Mouse (Mus musculus): Measurements from ENCODE around the gene Fancm.
"Not testable (repeated sequence)": the region's sequence is repeated elsewhere in the genome, so short reads cannot be mapped to it uniquely, and the experiment has no call there.

Fancm gene

GRCm38 (mm10) chr12:65119451-65119850, 44.0 kb downstream of the Fancm start:
- DNase-seq (ENCODE audit: low spot score): no peak

GRCm38 (mm10) chr12:65136121-65136520, 60.7 kb downstream of the Fancm start:
- not testable (repeated sequence) for DNase-seq (ENCODE audit: low spot score)

GRCm38 (mm10) chr12:65172021-65172951, 96.9 kb downstream of the Fancm start, which contains the start of gene Mis18bp1:
Mis18bp1 (minus strand) TSS chr12:65172604.
- DNase-seq (ENCODE audit: low spot score): peak; percentile 90

- DNase-seq (ENCODE audit: low spot score): peak; percentile 27
Observed at GRCm38 (mm10) chr12:65172959-65173358, 97.6 kb downstream of the Fancm start.

- no peak for DNase-seq (ENCODE audit: low spot score)
Observed at GRCm38 (mm10) chr12:65173736-65174135, 98.3 kb downstream of the Fancm start.

Data from left cerebral cortex, adult 11 months (tissue).